Mouse (Mus musculus) embryonic stem cell, embryonic (primary cell): ENCODE data around the gene Trnt1.

Source experiments
- CTCF ChIA-PET, 4 experiments: fragments of 300-600 bp in 2 of 4; fragments of 350-600 bp in 2 of 4; sonication (Branson Sonifier 250); formaldehyde crosslinking; loops; one replicate each; lab custom pipeline; 2022; ENCODE audit warnings: inconsistent platforms in 2 of 4; lab: Charles Lee
- POLR2A ChIA-PET, 4 experiments: fragments of 300-600 bp in 2 of 4; fragments of 350-600 bp in 2 of 4; sonication (Branson Sonifier 250); formaldehyde crosslinking; loops; one replicate each; lab custom pipeline; 2022; ENCODE audit warnings: antibody characterized with exemption in 4 of 4, inconsistent platforms in 1 of 4; lab: Charles Lee

The Trnt1 gene

GRCm38 (mm10) chr6:106766774-106767173, 2.1 kb upstream of the Trnt1 start:
- POLR2A ChIA-PET = interaction anchor here in 1 of 4 experiments (1.0 kb wide), 1 partner anchor 1299 kb away, joined by 3 read pairs; no protein-coding TSS in a partner anchor
- CTCF ChIA-PET = no interaction called here

GRCm38 (mm10) chr6:106769290-106769866, 458 bp downstream of the Trnt1 start:
- ChIA-PET CTCF (no interaction called here), POLR2A (interaction anchor here in 3 of 4 experiments (0.6 to 1.8 kb wide), 7 partner anchors 9 to 35 kb away, joined by 3 to 5 read pairs (median 4); partner anchors contain the start of gene Crbn (in 1 of the 3))

GRCm38 (mm10) chr6:106770046-106770445, 1.1 kb downstream of the Trnt1 start:
- ChIA-PET POLR2A (interaction anchor here in 3 of 4 experiments (0.6 to 2.7 kb wide), 11 partner anchors 9 to 35 kb away, joined by 3 to 7 read pairs (median 4); partner anchors contain the start of gene Crbn (in 1 of the 3)), CTCF (no interaction called here)

- ChIA-PET CTCF (no interaction called here), POLR2A (interaction anchor here in 1 of 4 experiments (1.9 kb wide), 1 partner anchor 13 kb away, joined by 4 read pairs; the partner anchor contains the start of gene Crbn)
Observed at GRCm38 (mm10) chr6:106787138-106787537, 18.2 kb downstream of the Trnt1 start.

- CTCF ChIA-PET = no interaction called here
- POLR2A ChIA-PET = no interaction called here
Observed at GRCm38 (mm10) chr6:106791429-106791828, 22.5 kb downstream of the Trnt1 start.

GRCm38 (mm10) chr6:106792486-106792885, 23.6 kb downstream of the Trnt1 start:
- POLR2A ChIA-PET = interaction anchor here in 2 of 4 experiments (1.5 to 2.4 kb wide), 3 partner anchors 9 to 21 kb away, joined by 6 to 7 read pairs (median 7); no protein-coding TSS in a partner anchor
- CTCF ChIA-PET = no interaction called here

GRCm38 (mm10) chr6:106793088-106793487, 24.2 kb downstream of the Trnt1 start:
- POLR2A ChIA-PET = interaction anchor here in 2 of 4 experiments (0.9 to 2.4 kb wide), 6 partner anchors 8 to 22 kb away, joined by 3 to 8 read pairs (median 6); no protein-coding TSS in a partner anchor
- CTCF ChIA-PET = interaction anchor here in 1 of 4 experiments (0.6 kb wide), 1 partner anchor 14 kb away, joined by 3 read pairs; no protein-coding TSS in a partner anchor

- POLR2A ChIA-PET = interaction anchor here in 2 of 4 experiments (0.9 to 2.4 kb wide), 6 partner anchors 9 to 23 kb away, joined by 3 to 8 read pairs (median 6); no protein-coding TSS in a partner anchor
- CTCF ChIA-PET = interaction anchor here in 1 of 4 experiments (0.6 kb wide), 1 partner anchor 13 kb away, joined by 3 read pairs; no protein-coding TSS in a partner anchor
Observed at GRCm38 (mm10) chr6:106793621-106794020, 24.7 kb downstream of the Trnt1 start.

GRCm38 (mm10) chr6:106794094-106794814, 25.3 kb downstream of the Trnt1 start:
- POLR2A ChIA-PET = interaction anchor here in 2 of 4 experiments (0.9 to 2.4 kb wide), 6 partner anchors 9 to 23 kb away, joined by 3 to 8 read pairs (median 6); no protein-coding TSS in a partner anchor
- CTCF ChIA-PET = no interaction called here

- CTCF ChIA-PET = no interaction called here
- POLR2A ChIA-PET = interaction anchor here in 2 of 4 experiments (1.0 to 2.2 kb wide), 5 partner anchors 10 to 30 kb away, joined by 3 to 5 read pairs (median 4); partner anchors contain the start of gene Trnt1 (in 1 of the 2)
Observed at GRCm38 (mm10) chr6:106799333-106800226, 30.7 kb downstream of the Trnt1 start, which contains the start of gene Crbn. TSS of gene Crbn (minus strand) at chr6:106800077.

GRCm38 (mm10) chr6:106800227-106800557, 31.3 kb downstream of the Trnt1 start:
- POLR2A ChIA-PET = interaction anchor here in 2 of 4 experiments (1.1 to 2.2 kb wide), 4 partner anchors 11 to 31 kb away, joined by 3 to 5 read pairs (median 4); partner anchors contain the start of gene Trnt1 (in 1 of the 2)

GRCm38 (mm10) chr6:106804904-106805303, 36.0 kb downstream of the Trnt1 start:
- POLR2A ChIA-PET = interaction anchor here in 1 of 4 experiments (0.7 kb wide), 1 partner anchor 35 kb away, joined by 3 read pairs; no protein-coding TSS in a partner anchor
- CTCF ChIA-PET = no interaction called here

More at GRCm38 (mm10) chr6:106800227-106800557, 31.3 kb downstream of the Trnt1 start:
- CTCF ChIA-PET = no interaction called here

- POLR2A ChIA-PET = interaction anchor here in 1 of 4 experiments (0.7 kb wide), 1 partner anchor 1420 kb away, joined by 5 read pairs; no protein-coding TSS in a partner anchor
- CTCF ChIA-PET = no interaction called here
Observed at GRCm38 (mm10) chr6:106809161-106809560, 40.2 kb downstream of the Trnt1 start.

- POLR2A ChIA-PET = no interaction called here
- CTCF ChIA-PET = no interaction called here
Observed at GRCm38 (mm10) chr6:106810686-106811085, 41.8 kb downstream of the Trnt1 start.

GRCm38 (mm10) chr6:106819246-106819645, 50.3 kb downstream of the Trnt1 start:
- ChIA-PET POLR2A (no interaction called here), CTCF (no interaction called here)

GRCm38 (mm10) chr6:106819906-106820305, 51.0 kb downstream of the Trnt1 start:
- CTCF ChIA-PET = no interaction called here

GRCm38 (mm10) chr6:106820566-106820965, 51.6 kb downstream of the Trnt1 start:
- POLR2A ChIA-PET = no interaction called here
- CTCF ChIA-PET = interaction anchor here in 1 of 4 experiments (0.5 kb wide), 1 partner anchor 1668 kb away, joined by 3 read pairs; no protein-coding TSS in a partner anchor

More at GRCm38 (mm10) chr6:106819906-106820305, 51.0 kb downstream of the Trnt1 start:
- POLR2A ChIA-PET = no interaction called here

- ChIA-PET POLR2A (no interaction called here), CTCF (interaction anchor here in 1 of 4 experiments (1.0 kb wide), 1 partner anchor 297 kb away, joined by 3 read pairs; no protein-coding TSS in a partner anchor)
Observed at GRCm38 (mm10) chr6:106822329-106822728, 53.4 kb downstream of the Trnt1 start.
